In the genomic region with DNA sequence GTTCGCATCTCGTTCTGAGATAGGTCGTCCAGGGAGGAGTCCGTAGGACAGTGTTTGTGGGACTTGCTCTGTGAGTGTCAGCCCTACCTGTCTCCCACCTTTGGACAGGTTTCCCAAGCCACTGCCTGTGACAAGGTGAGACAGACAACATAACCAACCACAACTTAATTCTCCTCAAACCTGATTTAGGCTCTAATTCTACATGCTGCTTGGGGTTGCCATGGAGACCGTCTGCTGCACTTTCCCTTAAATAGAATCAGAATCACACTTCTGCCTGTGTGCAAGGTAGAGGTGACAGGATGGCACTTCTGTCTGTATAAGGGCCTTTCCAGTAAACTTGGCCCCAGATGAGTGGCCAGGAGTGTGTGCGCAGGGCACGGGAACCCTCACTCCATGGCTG, we compare ENCODE assay signal across 15 mouse cellular contexts.
DNase-seq lines count a peak whose midpoint lies in the region; ATAC-seq and TF ChIP-seq lines count a peak whose summit lies in the region.
"Had no signal": no experiment of that assay in that cellular context is flagged by ENCODE, and none has a peak within 500 bp of the region (broad histone marks: within the 10 kb centered on the region; RNA-seq: fewer than 3 reads in every experiment).

No protein-coding gene starts in this region.

- intact Hi-C loops in left cerebral cortex, postnatal 14 days (cut with DNase I): no loop called here
- intact Hi-C loops in gastrocnemius, postnatal 36 days (cut with DNase I): no loop called here

- 77% methylated on average over 7 of the region's 7 CpGs for WGBS in forebrain, embryonic 16.5 days

- no peak overlapping the region; the same call in 1 of the 2 replicates for H3K4me2 ChIP-seq in forebrain, embryonic 16.5 days (ENCODE audit: low read length)
- H3K4me2 ChIP-seq: embryonic facial prominence, embryonic 13.5 days; heart, embryonic 12.5 days; kidney, embryonic 15.5 days; liver, embryonic 12.5 days; neural tube, embryonic 15.5 days had no signal

- no peaks in the 10 kb centered on the region for H3K36me3 ChIP-seq in forebrain, embryonic 16.5 days (ENCODE audit: control insufficient read depth, insufficient read depth)
- H3K36me3 ChIP-seq: embryonic facial prominence, embryonic 13.5 days; heart, embryonic 12.5 days; liver, embryonic 12.5 days; neural tube, embryonic 15.5 days had no signal

- peak; percentile 62 for ATAC-seq in forebrain, embryonic 16.5 days
- ATAC-seq: CD4-positive, CD25-positive, alpha-beta regulatory T cell, adult 4 months; liver, embryonic 12.5 days had no signal

- H3K27ac ChIP-seq in layer of hippocampus, adult 2 months: peak overlapping the region; percentile 84
- peak overlapping the region; percentile 85 for H3K27ac ChIP-seq in forebrain, embryonic 16.5 days (ENCODE audit: low read length)
- H3K27ac ChIP-seq: embryonic facial prominence, embryonic 13.5 days; kidney, embryonic 15.5 days; liver, embryonic 12.5 days; neural tube, embryonic 15.5 days had no signal

- peaks cover 32% of the 10 kb centered on the region for H3K4me1 ChIP-seq in forebrain, embryonic 16.5 days (replicated peaks; ENCODE audit: control insufficient read depth, insufficient read depth, low read length)

- no peak for DNase-seq in layer of hippocampus, adult 2 months (ENCODE audit: low spot score in 2 of 2)
- DNase-seq in layer of hippocampus, adult 9-10 months (ENCODE audit: low spot score): no peak
- DNase-seq in left cerebral cortex, postnatal 14 days (ENCODE audit: low spot score in 2 of 2): peak; percentile 71 to 84
- peak; percentile 52 for DNase-seq in right cerebral cortex, postnatal 25 days
- no peak for DNase-seq in thymus, postnatal 4 days
- no peak for DNase-seq in gastrocnemius, postnatal 36 days
- DNase-seq in spleen, postnatal 10 days (ENCODE audit: low spot score in 2 of 2): no peak
- DNase-seq: cerebellum, postnatal 25 days had no signal

- H3K4me3 ChIP-seq in layer of hippocampus, adult 2 months: no peak overlapping the region; the same call in 1 of the 2 replicates
- no peak overlapping the region for H3K4me3 ChIP-seq in forebrain, embryonic 16.5 days (replicated peaks; ENCODE audit: low read length)
- H3K4me3 ChIP-seq: embryonic facial prominence, embryonic 13.5 days; heart, embryonic 12.5 days; kidney, embryonic 15.5 days; liver, embryonic 12.5 days; neural tube, embryonic 15.5 days had no signal

- H3K9me3 ChIP-seq in forebrain, embryonic 16.5 days (ENCODE audit: control insufficient read depth, low read length): no peaks in the 10 kb centered on the region
- H3K9me3 ChIP-seq: embryonic facial prominence, embryonic 13.5 days; kidney, embryonic 15.5 days; neural tube, embryonic 15.5 days had no signal

- no peaks in the 10 kb centered on the region for H3K27me3 ChIP-seq in forebrain, embryonic 16.5 days (replicated peaks; ENCODE audit: control insufficient read depth, insufficient read depth, low read length)
- H3K27me3 ChIP-seq: embryonic facial prominence, embryonic 13.5 days; heart, embryonic 12.5 days; kidney, embryonic 15.5 days; liver, embryonic 12.5 days; neural tube, embryonic 15.5 days had no signal

- 0 out of 2 replicates have a peak overlapping the region, but pooled peaks have one; percentile 26 for H3K9ac ChIP-seq in forebrain, embryonic 16.5 days (replicated peaks; ENCODE audit: low read depth, low read length)
- H3K9ac ChIP-seq: embryonic facial prominence, embryonic 13.5 days; heart, embryonic 12.5 days; kidney, embryonic 15.5 days; liver, embryonic 12.5 days; neural tube, embryonic 15.5 days had no signal

- no peak for TF ChIP-seq CTCF in layer of hippocampus, adult 2 months (conservative IDR thresholded peaks at IDR 0.05)

Comparison
In these comparisons a context has a peak if more than half of its experiments do, and no peak if none do; other contexts are left out.
1. DNase-seq: peak in left cerebral cortex, postnatal 14 days (2 of 2) and right cerebral cortex, postnatal 25 days (single experiment); none in layer of hippocampus, adult 2 months (0 of 2), layer of hippocampus, adult 9-10 months (single experiment), thymus, postnatal 4 days (single experiment), gastrocnemius, postnatal 36 days (0 of 2) and spleen, postnatal 10 days (0 of 2).